Mouse (Mus musculus) lung, embryonic 14.5 days (tissue): Measurements from ENCODE around the gene Taf6l. TPM values are rescaled to one million over a fixed set of nuclear protein-coding genes. Genes with fewer than 3 reads are reported as not detected.

ENCODE experiments used
- ATAC-seq: fragments of 200-750 bp; cut with Nextera tagmentation; 2 replicates; pipeline ENCODE4 v1.8.0; 2017; ENCODE audit warnings: mild to moderate bottlenecking, moderate TSS enrichment, moderate library complexity; ENCODE audit not compliant: insufficient read depth
- DNase-seq: peaks from one replicate; pipeline ENCODE4 v3.0.0-alpha.2; 2015
- H3K27ac ChIP-seq: fragments of 300-500 bp; sonication (generic); 2 replicates; pipeline ENCODE4 v1.5.1; 2014; ENCODE audit warnings: low read depth, mild to moderate bottlenecking, moderate library complexity
- H3K27me3 ChIP-seq: fragments of 300-500 bp; sonication (generic); 2 replicates; pipeline ENCODE4 v1.6.1; 2014; ENCODE audit warnings: low read length, control low read depth; ENCODE audit not compliant: insufficient read depth
- H3K36me3 ChIP-seq: fragments of 300-500 bp; sonication (generic); 2 replicates; pipeline ENCODE4 v1.6.1; 2014; ENCODE audit warnings: control low read depth; ENCODE audit not compliant: insufficient read depth
- H3K4me1 ChIP-seq: fragments of 300-500 bp; sonication (generic); 2 replicates; pipeline ENCODE4 v1.6.1; 2014; ENCODE audit warnings: antibody characterized with exemption, control low read depth; ENCODE audit not compliant: insufficient read depth
- H3K4me2 ChIP-seq: fragments of 300-500 bp; sonication (generic); 2 replicates; pipeline ENCODE4 v1.6.1; 2014; ENCODE audit warnings: mild to moderate bottlenecking
- H3K4me3 ChIP-seq: fragments of 300-500 bp; sonication (generic); 2 replicates; pipeline ENCODE4 v1.5.1; 2014; ENCODE audit warnings: low read depth, low read length
- H3K9ac ChIP-seq: fragments of 300-500 bp; sonication (generic); 2 replicates; pipeline ENCODE4 v1.6.1; 2014
- H3K9me3 ChIP-seq: fragments of 300-500 bp; sonication (generic); 2 replicates; pipeline ENCODE4 v1.6.1; 2016; ENCODE audit warnings: low read depth, low read length, control low read depth
- CTCF ChIP-seq: IDR thresholded peaks from 2 replicates; pipeline ENCODE4 v1.5.1; 2016; ENCODE audit warnings: antibody characterized with exemption, low read depth
- WGBS: fragments of 180-500 bp; shearing (Covaris S2); extraction: QIAGEN DNeasy Blood & Tissue Kit; methylation state at CpG from one replicate; pipeline ENCODE4 v1.1.7; 2014; 5-methylcytosine and 5-hydroxymethylcytosine counted together
- microRNA-seq: library from miRNA; unstranded; fragments of <30 nt; microRNA quantifications from one replicate; pipeline ENCODE4, GENCODE M21; 2016; ENCODE audit warnings: borderline number of aligned reads
- polyA plus RNA-seq: library from polyadenylated mRNA; unstranded; fragments of >200 nt; fragmentation: Nextera tagmentation; extraction: Ambion mirVana; gene quantifications from 2 replicates; pipeline ENCODE4 v1.2.1, GENCODE M21; 2014

Gene Taf6l
- polyA plus RNA-seq, 1 experiment from 2014 or later = 24.7 TPM

GRCm38 (mm10) chr19:8726609-8727390, 59.4 kb downstream of the Taf6l start:
- Histone ChIP-seq H3K4me3 (peak overlapping the region; percentile 74), H3K27ac (no peak overlapping the region), H3K27me3 (no peaks in the 10 kb centered on the region), H3K9me3 (no peaks in the 10 kb centered on the region), H3K4me2 (peak overlapping the region; percentile 97; the same call in 1 of the 2 replicates), H3K4me1 (peaks cover 11% of the 10 kb centered on the region; the same call in 1 of the 2 replicates), H3K36me3 (peaks cover 32% of the 10 kb centered on the region), H3K9ac (no peak overlapping the region)
- 18% methylated on average over 3 of the region's 3 CpGs for WGBS
- ATAC-seq (no peak), DNase-seq (no peak)
- no peak for TF ChIP-seq CTCF

GRCm38 (mm10) chr19:8725081-8725613, 61.1 kb downstream of the Taf6l start:
- Histone ChIP-seq H3K27ac (peak overlapping the region; percentile 97; the same call in 1 of the 2 replicates), H3K4me2 (peak overlapping the region; percentile 97), H3K9me3 (no peaks in the 10 kb centered on the region), H3K27me3 (no peaks in the 10 kb centered on the region), H3K9ac (peak overlapping the region; percentile 98), H3K4me3 (peak overlapping the region; percentile 74), H3K36me3 (peaks cover 32% of the 10 kb centered on the region), H3K4me1 (peaks cover 12% of the 10 kb centered on the region; the same call in 1 of the 2 replicates)
- WGBS = 38% methylated on average over 4 of the region's 4 CpGs
- no peak for TF ChIP-seq CTCF
- ATAC-seq (no peak), DNase-seq (no peak)

Small RNA genes within 50 kb of the gene (microRNA-seq; reads per million reads assigned to microRNA genes)
- gene Mir6992 = not detected

Other genes with a start within 250 kb of the Taf6l start
- not detected in 2 replicates for gene Slc22a8, start 195.2 kb downstream of the Taf6l start, polyA plus RNA-seq
- not detected in 2 replicates for gene Slc22a6, start 168.4 kb downstream of the Taf6l start, polyA plus RNA-seq
- 0.05 and 0.08 TPM in 2 replicates for gene Chrm1, start 122.6 kb downstream of the Taf6l start, polyA plus RNA-seq
- gene Slc3a2, start 63.0 kb downstream of the Taf6l start, polyA plus RNA-seq = 85.0 and 89.1 TPM in 2 replicates
- 83.4 and 88.0 TPM in 2 replicates for gene Wdr74, start 50.6 kb downstream of the Taf6l start, polyA plus RNA-seq
- 1.2 and 2.3 TPM in 2 replicates for gene 1700092M07Rik, start 45.7 kb downstream of the Taf6l start, polyA plus RNA-seq
- 122 and 126 TPM in 2 replicates for gene Stx5a, start 45.0 kb downstream of the Taf6l start, polyA plus RNA-seq
- 195 and 197 TPM in 2 replicates for gene Nxf1, start 29.3 kb downstream of the Taf6l start, polyA plus RNA-seq
- 166 and 207 TPM in 2 replicates for gene Tmem223, start 15.4 kb downstream of the Taf6l start, polyA plus RNA-seq
- 67.7 and 72.3 TPM in 2 replicates for gene Tmem179b, start 11.9 kb downstream of the Taf6l start, polyA plus RNA-seq
- 162 and 163 TPM in 2 replicates for gene Polr2g, start 12.2 kb upstream of the Taf6l start, polyA plus RNA-seq
- gene Zbtb3, start 16.1 kb upstream of the Taf6l start, polyA plus RNA-seq = 6.1 and 6.6 TPM in 2 replicates
- gene Ttc9c, start 32.9 kb upstream of the Taf6l start, polyA plus RNA-seq = 53.7 and 55.7 TPM in 2 replicates
- gene Hnrnpul2, start 33.6 kb upstream of the Taf6l start, polyA plus RNA-seq = 7.9 and 8.3 TPM in 2 replicates
- not detected in 2 replicates for gene AC129217.1, start 43.4 kb upstream of the Taf6l start, polyA plus RNA-seq
- 38.4 and 42.5 TPM in 2 replicates for gene Bscl2, start 51.0 kb upstream of the Taf6l start, polyA plus RNA-seq
- 1.2 and 2.1 TPM in 2 replicates for gene Gng3, start 52.8 kb upstream of the Taf6l start, polyA plus RNA-seq
- 0.83 and 0.96 TPM in 2 replicates for gene Lrrn4cl, start 64.4 kb upstream of the Taf6l start, polyA plus RNA-seq
- 149 and 152 TPM in 2 replicates for gene Ubxn1, start 85.1 kb upstream of the Taf6l start, polyA plus RNA-seq
- gene Uqcc3, start 94.5 kb upstream of the Taf6l start, polyA plus RNA-seq = 51.9 and 53.9 TPM in 2 replicates
- gene Lbhd1, start 97.3 kb upstream of the Taf6l start, polyA plus RNA-seq = 72.1 and 78.8 TPM in 2 replicates
- not detected in 2 replicates for gene Gm49403, start 97.5 kb upstream of the Taf6l start, polyA plus RNA-seq
- 92.0 and 93.3 TPM in 2 replicates for gene 1810009A15Rik, start 102.4 kb upstream of the Taf6l start, polyA plus RNA-seq
- 0.37 TPM in 1 of 2 replicates, not detected in the other for gene Gm49416, start 102.5 kb upstream of the Taf6l start, polyA plus RNA-seq
- 43.1 and 46.5 TPM in 2 replicates for gene Ints5, start 106.6 kb upstream of the Taf6l start, polyA plus RNA-seq
- gene Ganab, start 111.7 kb upstream of the Taf6l start, polyA plus RNA-seq = 112 and 121 TPM in 2 replicates
- gene B3gat3, start 134.0 kb upstream of the Taf6l start, polyA plus RNA-seq = 34.5 and 37.8 TPM in 2 replicates
- gene Rom1, start 142.9 kb upstream of the Taf6l start, polyA plus RNA-seq = 0.73 and 1.3 TPM in 2 replicates
- gene Eml3, start 143.1 kb upstream of the Taf6l start, polyA plus RNA-seq = 19.0 and 19.5 TPM in 2 replicates
- 44.0 and 52.1 TPM in 2 replicates for gene Mta2, start 155.5 kb upstream of the Taf6l start, polyA plus RNA-seq
- 27.4 and 28.4 TPM in 2 replicates for gene Tut1, start 167.4 kb upstream of the Taf6l start, polyA plus RNA-seq
- gene Eef1g, start 180.6 kb upstream of the Taf6l start, polyA plus RNA-seq = 480 and 516 TPM in 2 replicates
- gene Ahnak, start 202.9 kb upstream of the Taf6l start, polyA plus RNA-seq = 14.9 and 15.8 TPM in 2 replicates